Mouse (Mus musculus) c-Kit-positive CD71-negative TER-119-negative erythroid progenitor cells, embryonic 14.5 days (primary cell): ENCODE results near the gene Palmd.

Source experiments
- DNase-seq: peaks from one replicate; pipeline ENCODE4 v3.0.0-alpha.2; 2013; ENCODE audit warnings: low read depth

The Palmd gene

DNA sequence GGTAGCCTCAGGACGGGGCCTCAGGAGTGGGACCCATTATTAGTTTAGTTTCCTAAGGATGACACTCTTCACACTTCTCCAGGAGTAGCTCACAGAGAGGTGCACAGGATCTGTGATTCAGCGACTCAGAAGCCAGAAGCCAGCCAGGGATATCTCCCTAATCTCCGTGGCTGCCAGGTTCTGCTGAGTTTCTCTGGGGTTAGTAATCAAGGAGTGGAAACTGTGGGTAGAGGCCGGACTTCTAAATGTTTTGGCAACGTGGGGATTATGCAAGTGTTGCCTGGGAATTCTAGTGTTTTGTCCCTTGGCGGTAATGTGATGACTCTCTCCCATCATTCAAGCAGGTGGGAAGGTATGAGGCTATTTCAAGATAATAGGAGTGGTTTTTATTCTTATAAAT is 13.7 kb downstream of the Palmd start:
- no peak for DNase-seq

DNA sequence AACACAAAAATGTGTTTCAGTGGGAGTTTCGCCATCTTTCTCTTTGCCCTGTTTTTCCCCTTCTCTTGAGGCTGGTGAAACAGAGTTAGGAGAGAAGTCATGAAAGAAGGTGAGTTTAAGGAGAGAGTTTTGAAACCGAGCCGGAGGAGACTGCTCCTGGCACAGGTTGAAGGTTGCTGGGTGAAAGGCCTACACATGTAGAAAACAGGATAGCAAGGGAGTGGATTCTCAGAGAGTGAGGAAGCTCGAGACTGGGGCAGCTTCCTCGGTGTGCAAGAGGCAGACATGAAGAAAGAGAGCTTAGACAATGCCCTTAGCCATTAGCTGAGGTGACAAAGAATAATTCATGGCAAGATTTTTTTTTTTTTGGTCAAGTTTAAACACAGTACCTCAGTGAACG is 15.4 kb downstream of the Palmd start:
- DNase-seq, result no peak

DNA sequence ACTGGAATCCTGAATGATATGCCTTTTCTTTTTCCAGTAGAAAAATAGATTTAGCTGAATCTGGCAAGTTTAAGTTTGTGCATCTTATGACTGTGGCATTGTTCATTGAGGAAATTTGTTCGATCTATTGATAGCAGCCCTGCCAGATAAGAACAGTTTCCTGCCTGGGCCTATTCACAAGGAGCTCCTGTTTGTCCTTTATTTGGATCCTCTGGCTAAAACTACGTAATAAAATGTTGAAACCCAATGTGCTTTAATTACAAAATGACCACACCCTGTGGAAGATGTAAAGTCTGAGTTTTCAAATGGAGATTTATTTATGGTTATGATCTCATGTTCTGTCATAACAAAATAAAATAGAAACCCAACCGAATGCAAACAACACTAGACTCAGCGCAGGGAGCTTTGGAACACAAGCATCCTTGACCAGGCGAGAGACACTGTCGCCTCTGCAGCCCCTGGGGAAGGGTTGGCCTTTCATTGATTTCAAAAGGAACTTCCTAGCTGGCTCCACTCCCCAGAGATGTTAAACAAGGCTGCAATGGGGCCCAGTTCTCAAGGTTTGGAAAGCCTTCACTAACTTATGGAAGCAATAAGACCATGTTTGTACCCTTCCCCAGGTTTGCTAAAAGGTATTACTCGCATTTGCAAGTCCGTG is 16.4 kb downstream of the Palmd start:
- no peak for DNase-seq

DNA sequence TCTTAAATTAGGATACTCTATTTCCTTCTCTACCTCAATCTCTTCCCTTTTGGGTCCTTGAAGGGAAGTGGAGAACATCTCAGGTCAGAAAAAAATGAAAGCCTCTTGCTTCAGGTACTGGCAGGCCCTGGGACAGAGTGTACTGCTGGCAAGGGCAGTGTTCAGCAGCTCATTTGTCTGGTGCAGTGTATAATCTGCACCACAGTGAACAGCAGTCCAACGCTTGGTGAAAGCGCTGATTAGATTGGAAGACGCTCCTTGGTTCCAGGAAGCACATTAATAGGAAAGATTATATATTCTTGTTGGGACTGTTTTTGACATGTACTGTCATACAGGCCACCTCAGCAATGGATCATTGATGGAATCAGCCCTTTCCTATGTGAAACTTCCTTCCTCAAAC is 17.3 kb downstream of the Palmd start:
- DNase-seq, result no peak

DNA sequence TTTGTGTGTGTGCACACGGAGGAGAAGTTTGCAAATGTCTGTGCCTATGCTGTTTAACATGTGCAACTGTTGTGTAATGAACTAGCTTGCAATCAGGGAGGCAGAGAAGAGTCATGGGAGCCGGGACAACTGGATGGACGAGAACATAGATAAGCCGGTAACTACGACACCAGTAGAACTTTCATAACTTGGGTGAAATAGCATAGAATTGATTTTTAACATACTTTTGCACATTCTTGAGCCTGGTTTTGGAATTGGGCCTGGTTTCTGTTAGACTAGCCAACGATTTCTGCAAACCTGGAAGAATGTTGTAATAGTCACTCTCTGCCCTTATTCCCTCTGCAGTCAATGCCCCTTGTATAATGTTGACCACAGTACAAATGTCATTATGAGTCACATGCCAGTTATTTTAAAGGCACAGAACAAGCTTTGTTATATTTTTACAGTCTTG is 18.1 kb downstream of the Palmd start:
- no peak for DNase-seq

DNA sequence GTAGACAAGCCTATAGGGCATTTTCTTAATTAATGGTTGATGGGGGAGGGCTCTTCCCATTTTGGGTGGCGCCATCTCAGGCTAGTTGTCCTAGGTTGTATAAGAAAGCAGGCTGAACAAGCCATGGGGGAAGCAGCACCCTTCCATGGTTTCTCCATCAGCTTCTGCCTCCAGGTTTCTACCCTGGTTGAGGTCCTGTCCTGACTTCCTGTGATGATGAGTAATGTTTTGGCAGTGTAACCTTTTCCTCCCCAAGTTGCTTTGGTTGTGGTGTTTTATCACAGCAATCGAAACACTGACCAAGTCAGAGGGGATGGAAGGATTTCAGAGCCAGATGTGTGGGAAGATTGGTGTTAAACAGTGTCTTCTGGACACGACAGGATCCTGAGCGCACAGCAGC is 22.3 kb downstream of the Palmd start:
- DNase-seq, result no peak

DNA sequence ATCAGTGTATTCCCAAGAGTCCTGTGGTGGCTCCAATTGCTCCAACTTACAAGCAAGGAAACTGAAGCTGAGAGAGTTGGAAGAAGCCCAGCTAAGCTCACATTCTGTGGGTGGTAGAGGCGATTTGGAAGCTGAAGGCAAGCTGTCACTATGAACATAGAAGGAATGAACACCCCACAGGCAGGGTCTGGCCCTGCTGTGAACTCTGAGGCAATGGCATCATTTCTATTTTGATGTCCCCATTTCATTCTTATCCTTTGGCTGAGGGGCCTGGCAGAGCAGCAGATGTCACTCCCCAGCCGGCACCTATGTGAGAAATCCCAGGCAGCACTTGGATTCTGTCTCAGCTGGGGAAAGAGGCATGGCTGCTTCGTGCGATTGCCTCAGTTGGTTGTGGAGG is 25.4 kb downstream of the Palmd start:
- DNase-seq, result no peak

DNA sequence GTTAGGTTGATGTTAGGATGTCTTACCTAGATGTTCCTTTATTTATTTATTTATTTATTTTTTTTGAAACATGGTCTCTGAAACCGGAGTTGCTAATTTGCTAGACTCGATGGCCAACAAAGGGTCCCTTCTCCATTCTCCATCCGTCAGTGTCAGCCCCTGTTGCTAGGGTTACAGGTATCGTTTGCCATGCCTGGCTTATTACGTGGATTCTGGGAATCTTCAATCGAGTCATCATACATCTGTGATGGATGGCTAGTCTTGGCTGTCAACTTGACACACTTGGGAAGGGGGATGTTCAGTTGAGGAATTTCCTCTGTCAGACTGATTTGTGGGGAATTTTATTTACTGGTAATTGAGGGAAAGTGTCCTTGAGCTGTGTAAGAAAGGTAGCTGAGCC is 26.0 kb downstream of the Palmd start:
- DNase-seq, result no peak

DNA sequence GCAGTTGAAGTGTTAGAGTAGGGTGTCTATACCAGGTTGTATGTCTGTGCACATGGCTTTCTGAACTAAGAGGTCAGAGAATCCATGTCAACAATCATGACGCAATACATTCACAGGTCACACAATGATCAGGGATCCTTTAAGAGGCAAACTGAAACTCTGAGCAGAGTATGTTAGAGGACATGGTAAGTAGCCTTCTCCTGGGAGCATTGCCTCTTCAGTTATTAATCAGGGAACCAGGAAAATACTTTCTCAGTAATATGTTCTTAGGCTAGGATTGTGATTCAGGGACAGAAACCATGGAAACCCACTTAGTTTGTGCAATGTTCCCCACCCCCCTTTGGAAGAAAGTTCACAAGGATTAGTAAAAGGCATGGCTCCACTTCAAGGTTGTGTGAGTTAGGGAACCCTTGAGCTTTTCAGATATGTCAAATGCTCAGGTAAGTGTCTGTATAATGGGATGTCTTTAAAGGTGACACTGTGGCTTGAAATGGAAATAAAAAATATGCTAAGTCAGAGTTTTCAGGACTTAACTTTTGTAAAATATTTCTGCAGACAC is 27.1 kb downstream of the Palmd start:
- no peak for DNase-seq

DNA sequence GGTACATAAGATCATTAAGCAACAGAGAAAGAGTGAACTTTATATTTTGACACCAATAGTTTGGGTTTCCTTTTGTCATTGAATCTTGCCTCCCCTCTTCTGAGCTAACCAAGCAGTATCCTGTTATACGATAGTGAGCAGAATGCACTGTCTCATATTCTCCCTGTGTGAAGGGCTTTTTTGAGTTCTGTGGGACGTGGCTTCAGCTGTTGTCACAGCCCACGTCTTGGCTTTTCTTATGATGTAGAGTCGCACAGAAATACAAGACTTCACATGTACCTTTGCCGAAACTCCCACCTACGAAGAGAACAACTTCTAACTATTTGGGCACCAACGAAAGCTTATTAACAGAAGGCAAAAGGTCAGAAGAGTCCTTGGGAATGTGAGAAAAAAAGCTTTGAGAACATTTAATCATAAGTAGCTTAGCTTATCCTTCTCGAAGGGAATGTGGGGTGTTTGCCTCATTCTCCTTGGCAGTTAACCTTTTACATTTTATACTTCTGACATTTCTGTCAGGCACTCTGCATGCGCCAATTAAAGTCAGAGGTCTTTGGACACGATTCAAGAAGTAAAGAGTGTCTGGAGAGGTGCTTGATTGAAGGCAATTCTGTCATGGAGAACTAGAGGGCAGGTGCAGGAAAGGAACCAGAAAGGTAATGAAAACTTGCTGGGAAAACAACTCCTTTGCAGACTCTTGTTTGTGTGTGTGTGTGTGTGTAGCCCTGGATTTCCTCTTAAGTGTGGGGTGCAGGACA is 27.8 kb downstream of the Palmd start:
- DNase-seq, result no peak

DNA sequence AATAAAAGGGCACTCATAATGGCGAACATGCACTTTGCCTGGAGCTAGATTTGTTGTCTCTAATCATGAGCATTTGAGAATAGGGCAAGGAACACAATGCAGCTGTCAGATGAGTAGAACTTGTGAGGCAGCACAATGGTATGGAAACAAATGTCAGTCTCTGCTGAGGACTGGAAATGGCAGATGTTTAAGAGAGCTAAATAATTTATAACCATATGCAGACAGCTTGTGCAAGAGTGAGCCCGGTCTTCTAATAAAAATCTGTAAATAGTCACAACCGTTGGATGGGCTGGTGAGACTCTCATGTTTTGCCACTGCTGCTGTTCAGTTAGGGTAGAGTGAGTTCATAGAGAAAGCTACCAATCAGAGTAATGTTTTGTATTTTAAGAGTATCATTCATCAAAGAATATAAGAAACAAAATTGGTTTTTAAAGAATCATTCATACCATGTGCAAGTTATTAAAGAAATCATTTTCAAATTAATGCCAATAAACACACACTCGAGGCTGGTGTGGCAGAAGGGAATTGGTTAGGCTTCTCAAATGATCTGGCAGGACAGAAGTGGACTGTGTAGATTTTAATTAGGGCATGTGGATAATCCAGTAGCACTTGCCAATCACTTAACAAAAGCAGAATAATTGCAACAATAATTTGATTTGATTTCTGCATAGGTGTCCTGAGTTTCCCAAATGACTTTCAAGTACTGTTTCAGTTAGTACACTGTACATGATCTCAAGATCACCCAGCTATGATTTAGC is 31.7 kb downstream of the Palmd start:
- DNase-seq, result no peak

DNA sequence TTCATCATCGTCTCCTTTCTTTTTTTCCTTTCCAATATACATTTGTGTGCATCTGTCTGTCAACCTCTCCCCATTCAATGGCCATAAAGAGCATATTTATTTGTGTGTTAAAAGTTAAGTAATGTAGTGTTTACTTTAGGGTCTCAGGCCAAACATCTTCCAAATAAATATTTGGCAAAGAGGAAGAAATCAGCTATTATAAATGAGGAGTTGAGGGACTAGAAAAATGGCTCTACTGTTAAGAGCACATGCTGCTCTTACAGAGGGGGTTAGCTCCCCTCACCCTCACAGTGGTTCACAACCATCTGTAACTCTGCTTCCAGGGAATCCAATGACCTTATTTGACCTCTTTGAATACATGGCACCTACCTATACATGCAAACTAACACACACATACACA is 35.6 kb downstream of the Palmd start:
- DNase-seq, result no peak

DNA sequence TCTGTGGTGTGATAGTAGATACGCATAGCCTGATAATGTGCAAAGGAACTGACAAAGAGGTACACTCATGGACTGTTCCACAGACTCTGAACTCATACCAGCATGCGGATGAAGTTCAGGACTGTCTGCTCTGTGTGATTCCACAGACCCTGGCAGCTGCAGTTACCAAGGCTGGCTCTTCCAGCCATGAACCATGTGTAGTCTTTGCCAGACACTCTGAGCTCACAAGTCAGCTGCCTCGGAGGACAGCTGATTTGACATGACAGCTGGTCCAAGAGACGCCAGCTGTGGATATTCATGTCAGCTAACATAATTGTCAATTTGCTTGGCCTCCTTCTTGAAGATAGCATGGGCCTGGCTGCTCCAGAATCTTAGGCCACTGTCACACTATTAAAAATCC is 39.8 kb downstream of the Palmd start:
- DNase-seq, result no peak

DNA sequence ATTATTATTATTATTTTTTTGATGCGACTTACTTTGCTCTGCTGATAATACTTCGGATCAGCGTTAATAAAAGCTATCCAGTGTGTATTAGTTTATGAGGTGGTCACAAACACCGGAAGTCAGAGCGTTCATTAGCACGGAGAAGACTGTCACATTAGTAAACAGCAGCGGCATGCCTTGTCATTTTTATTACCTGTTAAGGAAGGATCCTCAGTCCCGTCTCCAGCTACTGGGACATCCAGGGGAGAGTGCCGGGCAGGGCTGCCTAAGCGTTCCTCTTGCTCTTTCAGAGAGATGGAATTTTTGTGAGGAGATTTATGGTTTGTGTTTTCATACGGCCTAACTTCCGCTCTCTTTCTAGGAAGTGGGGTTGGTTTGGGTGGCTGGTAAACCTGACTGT is 45.7 kb downstream of the Palmd start:
- no peak for DNase-seq

DNA sequence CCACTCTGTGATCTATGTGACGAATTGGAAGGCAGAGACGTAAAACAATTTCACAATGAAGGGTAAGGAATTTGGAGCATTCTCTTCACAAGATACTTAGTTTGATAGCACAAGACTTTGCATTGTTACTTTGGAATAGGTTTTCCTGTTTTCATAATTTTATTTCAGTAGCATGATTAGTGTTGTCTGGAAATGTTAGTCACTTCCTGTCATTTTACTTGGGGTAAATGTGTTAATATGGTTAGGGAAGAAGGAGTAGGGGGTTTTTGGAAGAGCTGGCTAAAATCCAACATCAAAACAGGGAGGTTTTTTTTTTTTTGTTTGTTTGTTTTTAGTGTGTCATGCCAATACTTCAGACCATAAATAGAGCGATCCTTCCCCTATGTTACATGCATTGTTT is 47.3 kb downstream of the Palmd start:
- DNase-seq, result no peak

DNA sequence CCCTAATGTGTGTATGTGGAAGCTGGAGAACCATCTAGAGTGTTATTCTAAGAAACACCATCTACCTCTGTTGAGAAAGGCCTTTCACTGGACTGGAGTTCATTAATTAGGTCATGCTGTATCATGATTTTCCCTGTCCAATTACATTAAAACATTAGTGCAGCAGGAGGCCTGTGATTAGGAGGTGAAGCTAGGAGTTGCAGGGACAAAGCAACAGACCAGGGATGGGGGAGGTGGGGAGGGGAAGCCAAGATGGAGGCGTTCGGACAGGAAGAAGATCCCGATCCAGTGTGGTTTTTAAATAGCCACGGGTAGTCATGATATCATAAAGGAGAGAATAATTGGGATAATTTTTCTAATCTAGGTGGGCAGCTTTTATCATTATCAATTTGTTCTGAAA is 51.8 kb downstream of the Palmd start:
- no peak for DNase-seq

DNA sequence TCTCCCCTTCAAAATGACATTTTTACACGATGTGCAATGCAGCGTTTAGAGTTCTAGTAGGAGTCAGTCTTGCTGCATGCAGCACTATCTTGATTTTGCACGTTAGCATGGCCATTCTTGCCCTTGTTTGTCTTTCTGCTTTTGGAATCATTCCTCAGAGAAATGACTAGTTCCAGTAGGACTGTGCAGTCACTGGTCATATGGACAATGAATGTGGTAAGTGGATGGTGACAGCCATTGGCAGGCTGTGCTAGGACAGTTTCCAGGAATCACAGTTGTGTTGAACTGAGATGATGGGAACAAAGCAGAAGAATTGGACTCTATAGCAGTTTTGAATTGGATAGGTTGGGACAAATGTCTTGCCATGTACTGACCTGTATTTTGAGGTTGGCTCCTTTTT is 53.9 kb downstream of the Palmd start:
- DNase-seq, result no peak

DNA sequence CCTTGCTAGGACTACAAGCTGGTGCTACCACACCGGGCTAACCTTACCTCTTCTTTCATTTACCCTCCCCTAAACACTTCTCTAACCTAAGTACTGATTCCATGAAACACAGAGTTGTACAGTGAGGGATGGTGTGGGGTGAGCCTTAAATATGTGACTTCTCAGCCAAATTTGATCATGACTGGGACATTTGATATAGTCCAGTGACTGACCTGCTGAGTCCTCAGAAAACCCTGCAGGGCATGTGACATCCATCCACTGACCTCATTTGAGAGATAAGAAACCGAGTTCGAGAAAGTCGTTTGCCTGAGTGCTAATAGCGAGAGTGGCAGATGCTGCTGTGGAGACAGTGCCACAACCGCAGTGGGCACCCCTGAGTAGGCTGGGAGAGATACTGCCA is 54.4 kb downstream of the Palmd start:
- no peak for DNase-seq

DNA sequence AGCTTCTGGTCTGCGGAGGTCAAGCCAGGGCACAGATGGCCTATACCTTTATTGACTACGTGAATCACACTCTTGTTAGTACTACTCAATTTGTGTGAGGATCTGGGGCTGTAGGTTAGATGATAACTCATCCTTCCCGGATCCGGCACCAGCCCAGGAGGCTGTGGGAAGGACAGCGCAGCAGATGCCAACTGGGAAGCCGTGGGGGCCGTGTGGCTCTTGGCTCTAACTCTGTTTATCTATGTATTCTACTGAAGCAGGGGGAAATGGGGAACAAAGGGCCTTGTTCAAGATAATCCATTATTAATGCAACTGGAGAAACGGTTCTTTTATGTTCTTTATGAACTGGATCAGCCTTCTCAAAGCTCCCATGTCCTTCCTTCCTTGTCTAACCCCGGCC is 62.2 kb downstream of the Palmd start:
- no peak for DNase-seq

DNA sequence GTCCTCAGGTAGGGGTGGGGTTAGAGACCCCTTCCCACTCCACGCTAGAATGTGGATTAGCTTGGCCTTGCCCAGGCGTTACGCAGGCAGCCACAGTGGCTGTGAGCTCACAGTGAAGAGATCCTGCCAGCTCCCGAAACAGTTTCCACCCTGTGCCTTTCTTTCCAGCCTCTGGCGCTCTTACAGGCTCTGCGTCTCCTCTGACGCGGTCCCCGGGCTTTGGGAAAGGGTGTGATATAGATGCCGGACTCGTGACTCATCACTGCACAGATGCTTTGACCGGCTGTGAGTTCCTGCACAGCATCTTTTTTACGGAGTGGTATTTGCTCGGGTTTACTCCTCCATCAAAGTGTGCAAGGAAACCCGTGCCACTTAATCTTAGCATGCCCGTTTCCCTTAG is 62.9 kb downstream of the Palmd start:
- no peak for DNase-seq

DNA sequence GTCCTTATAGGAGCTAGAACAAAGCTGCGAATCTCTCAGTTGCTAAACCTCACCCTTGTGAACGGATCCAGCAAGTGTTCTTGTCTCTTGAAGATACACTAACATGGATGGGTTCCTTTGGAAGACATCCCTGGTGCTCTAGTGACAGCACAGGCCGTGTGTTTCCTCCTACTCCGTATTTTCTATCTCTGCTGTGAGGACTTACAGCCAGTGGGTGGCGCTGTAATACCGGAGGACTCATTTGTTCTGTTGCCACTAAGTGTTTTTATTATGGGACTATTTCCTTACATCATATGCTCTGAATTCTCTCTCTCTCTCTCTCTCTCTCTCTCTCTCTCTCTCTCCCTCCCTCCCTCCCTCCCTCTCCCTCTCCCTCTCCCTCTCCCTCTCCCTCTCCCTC is 64.6 kb downstream of the Palmd start:
- DNase-seq, result peak; percentile 29

DNA sequence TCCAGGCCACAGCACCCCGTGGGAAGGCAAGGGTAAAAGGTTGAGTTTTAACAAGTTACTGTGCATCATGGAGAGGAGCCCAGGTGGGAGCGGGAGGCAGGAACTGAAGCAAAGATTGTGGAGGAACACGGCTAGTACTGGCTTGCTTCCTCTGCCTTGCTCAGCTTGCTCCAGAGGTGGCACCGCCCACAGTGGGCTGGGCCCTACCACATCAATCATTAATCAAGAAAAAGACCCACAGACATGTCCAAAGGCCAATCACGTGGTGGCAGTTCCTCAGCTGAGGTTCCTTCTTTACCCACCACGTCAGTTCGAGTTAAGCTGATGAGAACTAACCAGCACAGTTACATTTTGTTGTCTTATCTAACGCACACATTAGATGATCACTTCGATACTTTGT is 75.9 kb downstream of the Palmd start:
- peak; percentile 18 for DNase-seq

DNA sequence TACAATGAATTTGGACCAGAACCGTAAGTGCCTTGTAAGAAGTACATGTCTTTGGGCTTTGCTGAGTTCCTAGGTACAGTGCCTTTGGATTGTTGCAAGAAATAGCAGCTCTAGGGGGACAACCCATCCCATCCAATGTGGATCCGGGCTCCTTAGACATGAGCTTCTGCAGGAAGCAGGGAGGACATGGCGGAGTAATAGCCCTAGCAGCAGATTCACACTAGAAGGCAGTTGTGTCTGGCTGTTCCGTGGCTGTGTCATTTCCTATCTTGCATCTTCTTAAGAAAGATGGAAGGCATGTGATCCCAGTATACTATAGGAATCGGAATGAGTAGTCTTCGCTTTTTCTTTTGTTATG is 76.6 kb downstream of the Palmd start:
- DNase-seq, result no peak
